Mouse (Mus musculus) liver, embryonic 11.5 days (tissue): Measurements from ENCODE around the gene Lrrn4. TPM values are rescaled to one million over a fixed set of nuclear protein-coding genes. Genes with fewer than 3 reads are reported as not detected.

ENCODE experiments used
- ATAC-seq: fragments of 200-750 bp; cut with Nextera tagmentation; replicated peaks from 2 replicates; pipeline ENCODE4 v1.8.0; 2017; ENCODE audit warnings: moderate number of reproducible peaks, mild to moderate bottlenecking, moderate TSS enrichment, moderate library complexity; ENCODE audit not compliant: low FRiP score
- DNase-seq: peaks from one replicate; pipeline ENCODE4 v3.0.0-alpha.2; 2017; ENCODE audit warnings: low spot score
- H3K27ac ChIP-seq: fragments of 300-500 bp; sonication (generic); 2 replicates; pipeline ENCODE4 v1.5.1; 2014; ENCODE audit warnings: mild to moderate bottlenecking, low read depth, low read length, control low read depth
- H3K27me3 ChIP-seq: fragments of 300-500 bp; sonication (generic); replicated peaks from 2 replicates; pipeline ENCODE4 v1.6.1; 2014; ENCODE audit warnings: low read length, mixed read lengths; ENCODE audit not compliant: control insufficient read depth, insufficient read depth
- H3K36me3 ChIP-seq: fragments of 300-500 bp; sonication (generic); 2 replicates; pipeline ENCODE4 v1.6.1; 2014; ENCODE audit warnings: mild to moderate bottlenecking, low read length, moderate library complexity, mixed read lengths; ENCODE audit not compliant: control insufficient read depth, insufficient read depth
- H3K4me1 ChIP-seq: fragments of 300-500 bp; sonication (generic); replicated peaks from 2 replicates; pipeline ENCODE4 v1.6.1; 2014; ENCODE audit warnings: low read length, mixed read lengths; ENCODE audit not compliant: control insufficient read depth, insufficient read depth
- H3K4me2 ChIP-seq: fragments of 300-500 bp; sonication (generic); 2 replicates; pipeline ENCODE4 v1.6.1; 2014; ENCODE audit warnings: mild to moderate bottlenecking, control low read depth, moderate library complexity
- H3K4me3 ChIP-seq: fragments of 300-500 bp; sonication (generic); 2 replicates; pipeline ENCODE4 v1.5.1; 2014; ENCODE audit warnings: low read depth, low read length, control low read depth
- H3K9ac ChIP-seq: fragments of 300-500 bp; sonication (generic); 2 replicates; pipeline ENCODE4 v1.6.1; 2014; ENCODE audit warnings: low read depth, low read length, control low read depth
- H3K9me3 ChIP-seq: fragments of 300-500 bp; sonication (generic); 2 replicates; pipeline ENCODE4 v1.6.1; 2016; ENCODE audit warnings: low read length, inconsistent platforms, mixed read lengths; ENCODE audit not compliant: control insufficient read depth
- WGBS: fragments of 180-500 bp; shearing (Covaris S2); extraction: QIAGEN DNeasy Blood & Tissue Kit; methylation state at CpG from one replicate; pipeline ENCODE4 v1.1.7; 2014; 5-methylcytosine and 5-hydroxymethylcytosine counted together
- polyA plus RNA-seq: library from polyadenylated mRNA; unstranded; fragments of >200 nt; fragmentation: Nextera tagmentation; extraction: Ambion mirVana; gene quantifications from 2 replicates; pipeline ENCODE4 v1.2.1, GENCODE M21; 2014

Lrrn4 gene
- polyA plus RNA-seq, 1 experiment from 2014 or later: 3.2 TPM

DNA sequence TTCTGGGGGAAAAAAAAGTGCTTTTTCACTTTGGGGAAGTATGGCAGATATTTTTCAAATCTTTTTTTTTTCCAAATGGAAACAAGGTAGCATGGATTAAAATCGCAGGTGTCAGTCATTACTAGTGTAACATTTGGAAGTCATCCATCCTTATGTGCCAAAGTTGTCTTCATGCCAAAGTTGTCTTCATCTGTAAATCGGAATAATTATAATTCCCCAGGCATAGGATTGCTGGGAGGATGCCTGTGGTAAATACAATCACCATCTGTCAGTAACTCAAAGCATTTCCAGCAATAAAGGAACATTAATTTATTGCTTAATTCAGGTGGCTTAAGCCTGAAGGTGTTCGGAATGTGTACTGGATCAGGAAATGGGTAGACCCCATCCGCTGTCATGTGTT is 39.6 kb downstream of the Lrrn4 start:
- ATAC-seq (no peak), DNase-seq (no peak)
- no peak overlapping the region for H3K9ac ChIP-seq
- H3K27me3 ChIP-seq: no peaks in the 10 kb centered on the region
- H3K36me3 ChIP-seq: peaks cover 6% of the 10 kb centered on the region; the same call in 1 of the 2 replicates
- H3K4me2 ChIP-seq: no peak overlapping the region
- H3K4me3 ChIP-seq: no peak overlapping the region
- WGBS: 91% methylated on average over 4 of the region's 4 CpGs
- no peak overlapping the region for H3K27ac ChIP-seq
- H3K4me1 ChIP-seq: no peaks in the 10 kb centered on the region
- H3K9me3 ChIP-seq: no peaks in the 10 kb centered on the region

Other genes with a start within 250 kb of the Lrrn4 start
- 14.1 and 14.9 TPM in 2 replicates for gene Shld1, start 194.0 kb downstream of the Lrrn4 start, polyA plus RNA-seq
- 0.10 and 0.34 TPM in 2 replicates for gene Chgb, start 99.6 kb downstream of the Lrrn4 start, polyA plus RNA-seq
- gene Trmt6, start 64.8 kb downstream of the Lrrn4 start, polyA plus RNA-seq: 44.5 and 46.6 TPM in 2 replicates
- gene Mcm8, start 64.8 kb downstream of the Lrrn4 start, polyA plus RNA-seq: 19.8 and 21.8 TPM in 2 replicates
- 19.3 and 21.7 TPM in 2 replicates for gene Crls1, start 34.2 kb downstream of the Lrrn4 start, polyA plus RNA-seq
- 0.60 and 0.71 TPM in 2 replicates for gene Fermt1, start 65.0 kb upstream of the Lrrn4 start, polyA plus RNA-seq